Mouse (Mus musculus) liver, adult 2 months (tissue): ENCODE data around the gene Cyb561d1. TPM values are rescaled to one million over a fixed set of nuclear protein-coding genes. Genes with fewer than 3 reads are reported as not detected.
"Not testable (repeated sequence)": the region's sequence is repeated elsewhere in the genome, so short reads cannot be mapped to it uniquely, and the experiment has no call there.

Experiments
- DNase-seq: peaks from one replicate; pipeline ENCODE4 v3.0.0-alpha.2; 2011; ENCODE audit warnings: low read depth, low spot score; ENCODE audit errors: extremely low read depth
- H3K27ac ChIP-seq: fragments of 200-500 bp; replicated peaks from 2 replicates; pipeline ENCODE4 v1.5.1; 2012; ENCODE audit warnings: low read depth, mild to moderate bottlenecking, control low read depth, inconsistent platforms, low read length; ENCODE audit not compliant: insufficient read depth
- H3K27me3 ChIP-seq: fragments of 200-500 bp; 2 replicates; pipeline ENCODE4 v1.6.1; 2012; ENCODE audit warnings: mild to moderate bottlenecking, moderate library complexity, low read length, inconsistent platforms; ENCODE audit not compliant: control insufficient read depth, insufficient read depth
- H3K36me3 ChIP-seq: fragments of 200-500 bp; 2 replicates; pipeline ENCODE4 v1.6.1; 2012; ENCODE audit warnings: low read length, inconsistent platforms; ENCODE audit not compliant: control insufficient read depth, insufficient read depth
- H3K4me1 ChIP-seq: fragments of 200-500 bp; 2 replicates; pipeline ENCODE4 v1.6.1; 2011; ENCODE audit warnings: low read length; ENCODE audit not compliant: control insufficient read depth, insufficient read depth
- H3K4me3 ChIP-seq: fragments of 200-500 bp; 2 replicates; pipeline ENCODE4 v1.5.1; 2011; ENCODE audit warnings: low read depth, mild to moderate bottlenecking, control low read depth, low read length, moderate library complexity; ENCODE audit not compliant: insufficient read depth
- H3K79me2 ChIP-seq: fragments of 200-500 bp; 2 replicates; pipeline ENCODE4 v1.6.1; 2012; ENCODE audit warnings: inconsistent platforms, mild to moderate bottlenecking, low read length, moderate library complexity; ENCODE audit not compliant: control insufficient read depth, insufficient read depth
- H3K9ac ChIP-seq: fragments of 200-500 bp; 2 replicates; pipeline ENCODE4 v1.6.1; 2012; ENCODE audit warnings: low read depth, mild to moderate bottlenecking, control low read depth, inconsistent platforms, low read length
- CTCF ChIP-seq: fragments of 200-500 bp; IDR thresholded peaks from 2 replicates; pipeline ENCODE4 v1.5.1; 2011; ENCODE audit warnings: low read depth, low read length, control low read depth
- POLR2A ChIP-seq: fragments of 200-500 bp; IDR thresholded peaks from 2 replicates; pipeline ENCODE4 v1.6.1; 2011; ENCODE audit warnings: low read length, control low read depth; ENCODE audit not compliant: insufficient read depth; ENCODE audit errors: extremely low read depth
- WGBS: fragments of 180-500 bp; shearing (Covaris S2); methylation state at CpG from one replicate; pipeline ENCODE4 v1.1.7; 2018; 5-methylcytosine and 5-hydroxymethylcytosine counted together
- polyA plus RNA-seq: library from polyadenylated mRNA; depleted of rRNA; stranded (reverse); fragments of >200 nt; gene quantifications from 2 replicates; pipeline ENCODE4 v1.2.3, GENCODE M21; 2012; rRNA removed
- total RNA-seq: library from RNA; depleted of rRNA; stranded (reverse); fragments of >200 nt; gene quantifications from 2 replicates; pipeline ENCODE4 v1.2.3, GENCODE M21; 2014; rRNA removed

Cyb561d1 gene
- total RNA-seq, result 2.1 and 2.4 TPM in 2 replicates
- polyA plus RNA-seq, result 3.8 and 4.1 TPM in 2 replicates

GRCm38 (mm10) chr3:108200329-108201323 lies at the start of gene Cyb561d1:
TSS of gene Cyb561d1 (minus strand) at chr3:108201212.
- H3K79me2 ChIP-seq, result no peaks in the 10 kb centered on the region
- TF ChIP-seq POLR2A (peak; percentile 52; the same call in 1 of the 2 replicates), CTCF (peak; percentile 70)

GRCm38 (mm10) chr3:108246857-108247256 lies 45.8 kb upstream of the Cyb561d1 start:
- no peaks in the 10 kb centered on the region for H3K36me3 ChIP-seq
- TF ChIP-seq POLR2A, result no peak
- TF ChIP-seq CTCF, result no peak
- H3K27ac ChIP-seq, result no peak overlapping the region
- no peaks in the 10 kb centered on the region for H3K27me3 ChIP-seq
- 80% methylated on average over 2 of the region's 2 CpGs for WGBS
- H3K9ac ChIP-seq, result no peak overlapping the region
- H3K79me2 ChIP-seq, result no peaks in the 10 kb centered on the region
- no peak overlapping the region for H3K4me3 ChIP-seq
- DNase-seq, result no peak
- H3K4me1 ChIP-seq, result no peaks in the 10 kb centered on the region

More at GRCm38 (mm10) chr3:108200329-108201323, at the start of gene Cyb561d1:
- Histone ChIP-seq H3K4me3 (peak within 1 kb of the TSS; percentile 96), H3K9ac (peak within 1 kb of the TSS; percentile 88), H3K27ac (peak within 1 kb of the TSS; percentile 73), H3K4me1 (peaks cover 3% of the 10 kb centered on the region; the same call in 1 of the 2 replicates), H3K27me3 (no peaks in the 10 kb centered on the region), H3K36me3 (no peaks in the 10 kb centered on the region)
- 3% methylated on average over 44 of the region's 44 CpGs for WGBS
- DNase-seq, result peak; percentile 75

- Histone ChIP-seq H3K27me3 (no peaks in the 10 kb centered on the region), H3K36me3 (no peaks in the 10 kb centered on the region), H3K9ac (no peak overlapping the region), H3K27ac (no peak overlapping the region), H3K79me2 (no peaks in the 10 kb centered on the region), H3K4me3 (no peak overlapping the region), H3K4me1 (no peaks in the 10 kb centered on the region)
- no peak for DNase-seq
- TF ChIP-seq POLR2A (no peak), CTCF (no peak)
- 90% methylated on average over 3 of the region's 3 CpGs for WGBS
Measured at GRCm38 (mm10) chr3:108241243-108241839, 40.3 kb upstream of the Cyb561d1 start.

GRCm38 (mm10) chr3:108237474-108238102 lies 36.6 kb upstream of the Cyb561d1 start:
- H3K27ac ChIP-seq, H3K27me3 ChIP-seq, H3K9ac ChIP-seq, DNase-seq, H3K79me2 ChIP-seq, H3K36me3 ChIP-seq, H3K4me1 ChIP-seq, H3K4me3 ChIP-seq: not testable (repeated sequence)
- TF ChIP-seq CTCF, result 0 out of 2 replicates have a peak, but pooled peaks have one; percentile 6
- 85% methylated on average over 4 of the region's 4 CpGs for WGBS

- H3K27ac ChIP-seq, result no peak overlapping the region
- no peaks in the 10 kb centered on the region for H3K27me3 ChIP-seq
- DNase-seq, result no peak
- TF ChIP-seq POLR2A (no peak), CTCF (no peak)
- 76% methylated on average over 4 of the region's 4 CpGs for WGBS
- no peaks in the 10 kb centered on the region for H3K36me3 ChIP-seq
- H3K9ac ChIP-seq, result no peak overlapping the region
- no peak overlapping the region for H3K4me3 ChIP-seq
- no peaks in the 10 kb centered on the region for H3K4me1 ChIP-seq
- H3K79me2 ChIP-seq, result no peaks in the 10 kb centered on the region
Measured at GRCm38 (mm10) chr3:108231646-108232045, 30.6 kb upstream of the Cyb561d1 start.
